Mouse (Mus musculus): Measurements from ENCODE around the gene Gm20388. TPM values are rescaled to one million over a fixed set of nuclear protein-coding genes. Genes with fewer than 3 reads are reported as not detected.

Gene Gm20388
- polyA plus RNA-seq, 1 experiment from 2014 or later = 5.3 TPM

DNA sequence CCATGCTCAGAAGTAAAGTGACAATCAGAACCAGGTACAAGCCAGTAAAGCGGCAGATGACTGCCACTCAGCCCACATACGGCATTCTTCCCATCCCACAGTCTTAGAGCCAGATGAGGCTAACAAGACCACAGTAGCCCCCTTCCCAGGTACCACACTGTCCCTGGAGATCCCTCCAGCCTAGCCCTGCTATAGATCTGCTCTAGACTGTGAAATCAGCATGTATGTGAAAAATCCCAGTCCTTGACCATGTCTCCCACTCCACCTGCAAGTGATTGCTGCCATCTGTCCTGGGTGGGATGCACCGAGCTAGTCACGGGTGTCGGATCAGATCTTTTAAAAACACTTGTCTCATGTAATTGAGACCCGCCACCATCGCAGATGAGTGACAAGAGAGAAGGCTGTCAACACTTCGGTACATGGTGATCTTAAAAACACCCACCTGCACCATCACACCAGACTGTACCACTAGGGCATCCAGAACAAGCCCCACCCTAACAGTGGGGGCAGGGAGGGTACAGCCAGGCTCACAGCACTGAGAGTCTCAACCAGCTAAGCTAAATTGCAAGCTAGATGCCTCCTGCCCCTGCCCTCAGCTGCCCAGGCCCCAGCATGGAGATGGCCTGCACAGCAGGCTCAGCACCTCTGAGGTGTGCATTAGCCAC is 669.8 kb downstream of the Gm20388 start:
- Histone ChIP-seq H3K4me3 (ENCODE audit: low read depth, low read length) (no peak overlapping the region), H3K9ac (ENCODE audit: low read depth, low read length) (no peak overlapping the region), H3K27ac (ENCODE audit: low read depth, low read length) (no peak overlapping the region), H3K4me1 (replicated peaks; ENCODE audit: control insufficient read depth, insufficient read depth, low read length) (peaks cover 11% of the 10 kb centered on the region), H3K4me2 (no peak overlapping the region), H3K9me3 (ENCODE audit: control insufficient read depth, low read length) (no peaks in the 10 kb centered on the region), H3K36me3 (ENCODE audit: control insufficient read depth, insufficient read depth, low read length) (peaks cover 71% of the 10 kb centered on the region), H3K27me3 (replicated peaks; ENCODE audit: control insufficient read depth, insufficient read depth, low read length) (no peaks in the 10 kb centered on the region)
- WGBS = 86% methylated on average over 8 of the region's 8 CpGs
- no peak for ATAC-seq (replicated peaks; ENCODE audit: low FRiP score)
- no peak for DNase-seq (ENCODE audit: low spot score)

DNA sequence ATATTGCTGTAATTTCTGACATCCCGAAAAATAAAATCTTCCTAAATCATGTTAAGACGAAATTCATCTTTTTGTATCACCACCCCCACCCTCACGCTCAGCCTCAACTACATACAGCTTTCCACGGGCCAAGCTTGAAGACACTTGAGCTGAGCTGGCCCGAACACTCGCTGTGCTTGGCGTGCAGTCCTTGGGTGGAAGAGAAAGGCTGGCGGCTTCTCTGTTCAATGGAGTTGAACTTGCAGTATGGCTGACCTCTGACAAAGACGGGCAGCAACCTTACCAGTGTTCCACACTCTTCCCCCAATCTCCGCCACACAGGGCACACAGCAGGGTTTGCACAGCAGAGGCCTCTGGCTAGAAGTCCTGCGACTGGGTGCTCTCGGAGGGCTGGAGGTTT is 670.7 kb downstream of the Gm20388 start:
- ATAC-seq (replicated peaks; ENCODE audit: low FRiP score) = no peak
- Histone ChIP-seq H3K4me3 (ENCODE audit: low read depth, low read length) (no peak overlapping the region), H3K27me3 (replicated peaks; ENCODE audit: control insufficient read depth, insufficient read depth, low read length) (no peaks in the 10 kb centered on the region), H3K36me3 (ENCODE audit: control insufficient read depth, insufficient read depth, low read length) (peaks cover 68% of the 10 kb centered on the region), H3K4me1 (replicated peaks; ENCODE audit: control insufficient read depth, insufficient read depth, low read length) (0 out of 2 replicates have a peak, but pooled peaks cover 3% of the 10 kb centered on the region), H3K4me2 (no peak overlapping the region), H3K9me3 (ENCODE audit: control insufficient read depth, low read length) (no peaks in the 10 kb centered on the region), H3K9ac (ENCODE audit: low read depth, low read length) (no peak overlapping the region; the same call in 1 of the 2 replicates), H3K27ac (ENCODE audit: low read depth, low read length) (0 out of 2 replicates have a peak overlapping the region, but pooled peaks have one; percentile 29)
- 88% methylated on average over 12 of the region's 12 CpGs for WGBS
- no peak for DNase-seq (ENCODE audit: low spot score)

DNA sequence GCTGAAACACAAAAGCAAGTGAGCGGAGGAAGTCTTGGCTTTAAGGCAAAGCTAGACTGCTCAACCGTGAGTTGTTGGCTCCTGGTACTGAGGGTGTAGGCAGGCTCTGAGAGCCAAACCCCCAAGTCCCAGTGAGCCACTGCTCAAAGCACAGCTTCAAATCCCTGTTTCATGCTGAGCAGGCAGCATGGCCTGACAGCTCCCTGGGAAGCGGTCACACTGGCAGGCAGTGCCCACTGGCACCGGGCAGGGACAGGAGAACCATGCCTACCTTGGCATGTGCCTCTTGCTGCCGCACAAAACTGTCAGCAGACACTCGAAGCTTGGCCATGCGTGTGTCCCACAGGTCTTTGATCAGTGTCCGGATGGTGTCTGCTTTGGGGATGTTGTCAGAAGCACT is 671.2 kb downstream of the Gm20388 start:
- 88% methylated on average over 8 of the region's 8 CpGs for WGBS

DNA sequence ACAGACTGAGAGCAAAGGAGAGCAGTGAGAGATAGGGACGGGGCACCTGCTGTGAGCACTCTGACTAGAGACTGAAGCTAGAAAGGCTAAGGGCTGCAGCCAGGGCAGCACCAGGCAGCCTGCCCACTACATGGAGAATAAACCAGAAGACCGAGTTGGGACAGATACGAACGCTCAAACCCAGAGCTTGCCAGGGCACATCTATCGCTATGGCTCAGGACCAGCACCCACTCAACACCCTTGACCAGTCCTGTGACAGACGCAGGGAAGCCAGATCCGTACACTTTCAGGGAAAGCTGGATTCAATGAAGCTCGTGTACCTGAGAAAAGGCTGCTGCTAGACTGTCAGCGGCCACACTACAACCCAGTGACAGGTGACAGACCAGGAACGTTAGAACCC is 674.9 kb downstream of the Gm20388 start:
- Histone ChIP-seq H3K27me3 (replicated peaks; ENCODE audit: control insufficient read depth, insufficient read depth, low read length) (no peaks in the 10 kb centered on the region), H3K36me3 (ENCODE audit: control insufficient read depth, insufficient read depth, low read length) (peaks cover 37% of the 10 kb centered on the region), H3K4me2 (no peak overlapping the region), H3K4me1 (replicated peaks; ENCODE audit: control insufficient read depth, insufficient read depth, low read length) (peaks cover 22% of the 10 kb centered on the region), H3K9ac (ENCODE audit: low read depth, low read length) (no peak overlapping the region), H3K9me3 (ENCODE audit: control insufficient read depth, low read length) (no peaks in the 10 kb centered on the region), H3K4me3 (ENCODE audit: low read depth, low read length) (no peak overlapping the region), H3K27ac (ENCODE audit: low read depth, low read length) (no peak overlapping the region)
- ATAC-seq (replicated peaks; ENCODE audit: low FRiP score) = no peak
- DNase-seq (ENCODE audit: low spot score) = no peak
- 94% methylated on average over 10 of the region's 10 CpGs for WGBS

More for the DNA sequence above, 671.2 kb downstream of the Gm20388 start:
- Histone ChIP-seq H3K4me3 (ENCODE audit: low read depth, low read length) (no peak overlapping the region), H3K4me1 (replicated peaks; ENCODE audit: control insufficient read depth, insufficient read depth, low read length) (peaks cover 5% of the 10 kb centered on the region; the same call in 1 of the 2 replicates), H3K9ac (ENCODE audit: low read depth, low read length) (no peak overlapping the region; the same call in 1 of the 2 replicates), H3K36me3 (ENCODE audit: control insufficient read depth, insufficient read depth, low read length) (peaks cover 64% of the 10 kb centered on the region), H3K4me2 (no peak overlapping the region), H3K27me3 (replicated peaks; ENCODE audit: control insufficient read depth, insufficient read depth, low read length) (no peaks in the 10 kb centered on the region), H3K27ac (ENCODE audit: low read depth, low read length) (0 out of 2 replicates have a peak overlapping the region, but pooled peaks have one; percentile 29), H3K9me3 (ENCODE audit: control insufficient read depth, low read length) (no peaks in the 10 kb centered on the region)
- no peak for ATAC-seq (replicated peaks; ENCODE audit: low FRiP score)
- DNase-seq (ENCODE audit: low spot score) = no peak

DNA sequence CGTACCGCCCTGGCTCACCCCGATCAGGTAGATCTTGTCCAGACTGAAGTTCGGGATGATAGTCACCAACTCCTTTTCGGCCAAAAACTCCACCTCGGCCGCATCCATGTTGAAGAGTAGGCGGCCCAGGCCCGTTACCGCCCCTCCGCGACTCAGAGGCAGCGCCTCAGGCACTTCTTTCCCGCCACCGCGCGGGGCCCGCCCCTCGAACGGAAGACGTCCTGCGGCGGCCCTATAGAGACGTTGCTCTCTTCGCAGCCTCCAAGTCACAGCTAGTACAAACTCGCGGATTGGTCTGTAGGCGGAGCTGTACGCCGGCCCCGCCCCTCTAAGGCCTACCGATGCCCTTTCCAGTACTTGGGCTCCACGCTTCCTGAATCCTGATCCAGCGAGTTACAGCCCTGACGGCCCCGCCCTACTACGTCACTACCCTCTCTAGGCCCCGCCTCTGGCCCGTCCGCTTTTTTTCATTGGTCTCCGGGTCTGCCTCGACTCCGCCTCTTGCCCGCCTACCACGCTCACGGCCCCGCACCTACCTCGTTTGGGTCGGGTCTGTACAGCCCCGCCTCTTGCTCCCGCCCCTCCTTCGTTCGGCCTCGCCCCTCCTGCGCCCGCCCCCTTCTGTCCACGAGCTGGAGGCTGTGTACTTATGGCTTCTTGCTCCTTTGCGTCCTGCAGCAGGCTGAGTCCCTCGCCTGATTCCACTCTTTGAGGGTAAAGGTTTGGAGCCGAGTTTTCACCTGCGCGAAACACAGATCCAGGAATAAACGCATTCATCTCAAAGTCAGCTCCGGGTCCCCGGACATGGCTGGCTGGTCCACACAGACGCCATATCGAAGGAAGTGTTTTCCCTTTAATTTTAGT is 678.5 kb downstream of the Gm20388 start, which contains the start of gene Gins2:
TSS of gene Gins2 (minus strand) at position 397 of the 864 bp plus-strand sequence.
- ATAC-seq (replicated peaks; ENCODE audit: low FRiP score) = peak; percentile 98
- under 1% methylated on average over 67 of the region's 67 CpGs for WGBS
- Histone ChIP-seq H3K9ac (ENCODE audit: low read depth, low read length) (peak within 1 kb of the TSS; percentile 95), H3K27ac (ENCODE audit: low read depth, low read length) (peak within 1 kb of the TSS; percentile 64), H3K27me3 (replicated peaks; ENCODE audit: control insufficient read depth, insufficient read depth, low read length) (no peaks in the 10 kb centered on the region), H3K9me3 (ENCODE audit: control insufficient read depth, low read length) (no peaks in the 10 kb centered on the region), H3K4me2 (peak within 1 kb of the TSS; percentile 93), H3K4me3 (ENCODE audit: low read depth, low read length) (peak within 1 kb of the TSS; percentile 96), H3K4me1 (replicated peaks; ENCODE audit: control insufficient read depth, insufficient read depth, low read length) (peaks cover 21% of the 10 kb centered on the region), H3K36me3 (ENCODE audit: control insufficient read depth, insufficient read depth, low read length) (peaks cover 23% of the 10 kb centered on the region)
- peak; percentile 99 for DNase-seq (ENCODE audit: low spot score)

DNA sequence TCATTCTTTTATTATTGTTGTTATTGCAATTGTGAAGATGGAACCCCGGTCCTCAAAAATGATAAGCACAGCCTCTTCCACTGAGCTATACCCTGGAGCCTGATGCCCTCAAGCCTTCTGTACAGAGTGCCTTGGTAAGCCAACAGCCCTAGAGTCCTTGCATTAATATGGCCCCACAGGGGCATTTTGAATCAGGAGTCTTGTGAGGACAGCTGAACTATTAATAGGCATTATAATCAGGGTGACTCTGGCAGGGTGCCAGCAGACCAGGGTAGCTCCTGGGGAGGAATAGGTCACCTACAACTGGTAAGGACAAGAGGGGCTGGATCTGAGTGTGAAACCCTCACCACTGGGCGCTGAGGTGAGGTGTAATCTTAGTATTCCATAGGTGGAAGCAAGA is 679.3 kb downstream of the Gm20388 start:
- H3K4me3 ChIP-seq (ENCODE audit: low read depth, low read length) = peak overlapping the region; percentile 59
- no peaks in the 10 kb centered on the region for H3K9me3 ChIP-seq (ENCODE audit: control insufficient read depth, low read length)
- H3K4me1 ChIP-seq (replicated peaks; ENCODE audit: control insufficient read depth, insufficient read depth, low read length) = peaks cover 21% of the 10 kb centered on the region
- peak overlapping the region; percentile 93 for H3K4me2 ChIP-seq
- DNase-seq (ENCODE audit: low spot score) (no peak), ATAC-seq (replicated peaks; ENCODE audit: low FRiP score) (no peak)
- peak overlapping the region; percentile 62 for H3K9ac ChIP-seq (ENCODE audit: low read depth, low read length)
- H3K27ac ChIP-seq (ENCODE audit: low read depth, low read length) = 0 out of 2 replicates have a peak overlapping the region, but pooled peaks have one; percentile 38
- H3K27me3 ChIP-seq (replicated peaks; ENCODE audit: control insufficient read depth, insufficient read depth, low read length) = no peaks in the 10 kb centered on the region
- H3K36me3 ChIP-seq (ENCODE audit: control insufficient read depth, insufficient read depth, low read length) = peaks cover 18% of the 10 kb centered on the region
- WGBS = 53% methylated on average over 2 of the region's 2 CpGs

DNA sequence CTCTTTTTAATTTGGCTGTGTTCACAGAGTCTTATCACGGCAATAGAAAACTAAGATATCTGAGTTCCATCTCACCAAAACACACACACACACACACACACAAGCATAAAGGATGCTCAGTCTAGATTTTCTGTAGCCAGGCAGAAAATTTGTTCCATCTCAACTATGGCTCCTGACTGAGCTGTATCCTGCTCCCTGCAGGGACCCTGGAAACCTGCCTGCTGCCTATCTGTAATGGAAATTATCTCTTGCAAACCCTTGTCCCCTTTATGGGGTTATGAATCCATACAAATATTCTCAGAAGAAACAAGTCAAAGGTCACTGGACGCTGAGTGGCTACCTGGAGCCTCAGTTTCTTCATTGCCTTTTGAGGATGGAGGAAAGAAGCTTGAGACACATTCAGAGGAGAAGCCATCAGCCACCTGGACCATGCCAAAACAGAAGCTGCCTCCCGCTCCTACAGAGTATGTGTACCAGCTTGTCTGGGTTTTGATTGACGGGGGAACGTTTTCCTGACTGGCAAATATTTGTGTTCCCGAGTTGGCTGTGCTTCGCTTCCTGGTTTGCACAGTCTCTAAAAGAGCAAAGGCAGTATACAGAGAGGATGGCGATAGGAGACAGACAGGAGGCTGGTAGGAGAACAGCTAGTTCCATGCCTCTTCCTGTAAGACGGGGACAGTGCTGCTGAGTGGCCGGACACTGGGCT is 681.1 kb downstream of the Gm20388 start:
- Histone ChIP-seq H3K4me2 (peak overlapping the region; percentile 10; the same call in 1 of the 2 replicates), H3K4me3 (ENCODE audit: low read depth, low read length) (no peak overlapping the region), H3K9me3 (ENCODE audit: control insufficient read depth, low read length) (no peaks in the 10 kb centered on the region), H3K27ac (ENCODE audit: low read depth, low read length) (no peak overlapping the region), H3K27me3 (replicated peaks; ENCODE audit: control insufficient read depth, insufficient read depth, low read length) (no peaks in the 10 kb centered on the region), H3K9ac (ENCODE audit: low read depth, low read length) (no peak overlapping the region), H3K36me3 (ENCODE audit: control insufficient read depth, insufficient read depth, low read length) (peaks cover 9% of the 10 kb centered on the region; the same call in 1 of the 2 replicates), H3K4me1 (replicated peaks; ENCODE audit: control insufficient read depth, insufficient read depth, low read length) (peaks cover 20% of the 10 kb centered on the region)
- 73% methylated on average over 10 of the region's 10 CpGs for WGBS
- ATAC-seq (replicated peaks; ENCODE audit: low FRiP score) (no peak), DNase-seq (ENCODE audit: low spot score) (no peak)

DNA sequence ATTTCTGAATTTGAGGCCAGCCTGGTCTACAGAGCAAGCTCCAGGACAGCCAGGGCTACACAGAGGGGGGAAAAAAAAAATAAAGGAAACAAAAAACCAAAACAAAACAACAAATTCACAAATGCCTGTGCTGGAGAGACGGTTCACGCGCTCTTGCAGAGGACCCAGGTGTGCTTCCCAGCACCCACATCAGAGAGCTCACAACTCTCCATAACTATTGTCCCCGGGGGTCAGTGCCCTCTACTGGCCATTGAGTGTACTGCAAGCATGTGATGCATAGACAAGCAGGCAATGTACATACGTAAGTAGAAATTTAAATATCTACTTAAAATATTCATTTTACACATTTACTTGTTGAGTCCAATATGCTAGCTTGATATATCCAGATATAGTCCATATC is 683.9 kb downstream of the Gm20388 start:
- no peak overlapping the region for H3K9ac ChIP-seq (ENCODE audit: low read depth, low read length)
- no peak overlapping the region for H3K27ac ChIP-seq (ENCODE audit: low read depth, low read length)
- ATAC-seq (replicated peaks; ENCODE audit: low FRiP score) = no peak
- H3K27me3 ChIP-seq (replicated peaks; ENCODE audit: control insufficient read depth, insufficient read depth, low read length) = no peaks in the 10 kb centered on the region
- 82% methylated on average over 5 of the region's 5 CpGs for WGBS
- no peaks in the 10 kb centered on the region for H3K36me3 ChIP-seq (ENCODE audit: control insufficient read depth, insufficient read depth, low read length)
- H3K4me1 ChIP-seq (replicated peaks; ENCODE audit: control insufficient read depth, insufficient read depth, low read length) = peaks cover 11% of the 10 kb centered on the region
- H3K9me3 ChIP-seq (ENCODE audit: control insufficient read depth, low read length) = no peaks in the 10 kb centered on the region
- no peak for DNase-seq (ENCODE audit: low spot score)
- H3K4me2 ChIP-seq = no peak overlapping the region
- H3K4me3 ChIP-seq (ENCODE audit: low read depth, low read length) = no peak overlapping the region
